Mouse (Mus musculus) olfactory bulb, adult 2 months (tissue): ENCODE results near the gene Arhgap40.

Experiments
- CTCF ChIP-seq: fragments of 200-500 bp; IDR thresholded peaks from 2 replicates; pipeline ENCODE4 v1.5.1; 2012; ENCODE audit warnings: low read depth, mild to moderate bottlenecking, low read length, moderate library complexity; ENCODE audit not compliant: insufficient read depth
- POLR2A ChIP-seq: fragments of 200-500 bp; IDR thresholded peaks from 2 replicates; pipeline ENCODE4 v1.6.1; 2012; ENCODE audit warnings: mild to moderate bottlenecking, low read depth, low read length, moderate library complexity; ENCODE audit not compliant: insufficient read depth

DNA sequence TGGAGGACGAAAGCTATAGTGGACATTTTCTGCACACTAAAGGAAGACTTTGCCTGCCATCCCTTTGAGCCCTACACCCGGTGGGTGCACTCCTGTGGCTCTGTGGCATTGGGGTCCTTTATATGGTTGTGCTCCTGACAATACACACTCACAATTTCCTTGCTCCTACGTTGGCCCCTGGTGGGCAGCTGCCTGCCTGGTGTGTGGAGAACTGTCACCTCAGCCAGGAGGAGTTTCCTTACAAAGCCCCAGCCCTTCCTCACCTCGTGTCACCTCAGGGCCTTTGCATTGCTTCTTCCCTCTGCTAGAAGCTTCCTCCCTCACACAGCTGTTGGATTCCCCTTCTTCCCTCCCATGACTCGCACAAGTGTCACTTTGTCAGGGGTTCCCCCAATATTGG is 6.1 kb upstream of the Arhgap40 start:
- no peak for TF ChIP-seq CTCF
- no peak for TF ChIP-seq POLR2A
